Mouse (Mus musculus): ENCODE data around the gene Mas1. TPM values are rescaled to one million over a fixed set of nuclear protein-coding genes. Genes with fewer than 3 reads are reported as not detected.

The Mas1 gene
- under 1 TPM in 1 of 2 experiments, not detected in 1; 0.18 TPM for polyA plus RNA-seq (2012; fragmentation: generic; extraction: Trizol)

DNA sequence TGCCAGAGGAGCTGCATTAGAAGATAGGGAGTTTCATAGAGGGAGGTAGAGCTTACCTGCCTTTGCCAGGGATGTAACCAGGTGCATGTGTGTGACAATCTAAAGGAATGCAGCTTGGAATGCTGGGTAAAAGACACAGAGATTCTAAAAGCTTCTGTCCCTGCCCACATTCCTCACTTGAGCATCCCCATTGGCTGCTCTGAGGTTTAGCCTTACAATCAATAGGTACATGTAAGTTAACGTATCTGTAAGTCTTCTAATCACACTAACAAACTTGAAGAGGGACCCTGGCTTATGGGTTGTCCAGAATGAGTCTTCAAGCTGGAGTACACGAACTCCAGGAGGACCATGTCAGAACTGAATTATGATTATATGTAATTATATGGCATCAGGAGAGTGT lies at the start of gene Mas1:
TSS of gene Mas1 (minus strand) at position 101 of the 400 bp plus-strand sequence.

GRCm38 (mm10) chr17:12915881-12916583 lies 48.1 kb upstream of the Mas1 start, which contains the start of gene Mrpl18:
Gene Mrpl18, minus strand, starts transcription at chr17:12916345.

GRCm38 (mm10) chr17:12915488-12915880 lies 47.5 kb upstream of the Mas1 start, which contains the start of gene Tcp1:
Gene Tcp1, plus strand, starts transcription at chr17:12915701.

DNA sequence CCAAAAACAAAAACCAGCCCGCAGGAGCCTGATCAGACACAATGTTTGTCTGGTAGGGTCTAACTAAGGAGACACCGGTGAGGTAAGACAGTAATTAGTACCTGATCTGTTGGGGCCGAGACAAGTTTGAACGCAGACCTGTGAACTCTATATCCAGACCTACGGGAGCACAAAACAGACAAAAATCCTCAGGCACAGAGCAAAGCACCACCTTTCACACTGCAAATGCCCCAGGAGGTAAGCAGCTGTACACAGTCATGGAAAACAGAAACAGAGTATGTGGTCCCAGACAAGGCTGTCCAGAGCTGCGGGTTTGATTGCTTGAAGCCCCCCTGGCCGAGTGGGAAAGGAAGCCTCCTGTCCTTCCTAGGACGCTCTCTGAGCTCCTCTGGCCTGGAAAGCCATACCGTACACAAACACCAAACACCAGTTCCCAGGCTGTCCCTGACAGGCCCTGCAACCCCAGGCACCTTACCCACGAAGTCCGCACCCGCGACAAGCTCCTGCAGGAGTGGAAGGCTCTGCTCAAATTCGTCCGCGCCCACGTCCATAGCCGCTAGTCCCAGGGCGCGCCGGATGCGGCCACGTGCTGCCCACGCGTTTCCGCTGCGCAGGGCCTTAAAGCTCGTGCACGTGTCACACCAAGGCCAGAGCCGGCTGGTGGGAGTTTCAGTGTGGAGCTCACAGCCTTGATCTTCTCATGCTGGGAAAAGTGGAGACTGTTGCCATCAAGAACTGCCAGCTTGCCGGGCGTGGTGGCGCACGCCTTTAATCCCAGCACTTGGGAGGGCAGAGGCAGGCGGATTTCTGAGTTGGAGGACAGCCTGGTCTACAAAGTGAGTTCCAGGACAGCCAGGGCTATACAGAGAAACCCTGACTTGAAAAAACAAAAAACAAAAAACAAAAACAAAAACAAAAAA lies 41.7 kb upstream of the Mas1 start, which contains the start of gene Pnldc1:
TSS of gene Pnldc1 (minus strand) at position 870 of the 920 bp plus-strand sequence.

GRCm38 (mm10) chr17:12875734-12876133 lies 7.8 kb upstream of the Mas1 start, which contains the start of gene Mrgprh:
Gene Mrgprh, plus strand, starts transcription at chr17:12876034.

Other genes with a start within 250 kb of the Mas1 start
- gene Slc22a1, start 192.3 kb downstream of the Mas1 start, polyA plus RNA-seq (2012; fragmentation: generic; extraction: Trizol): under 1 TPM in 1 of 2 experiments, not detected in 1; 0.15 TPM
- 10 to 100 TPM in 1 of 2 experiments, 1 to 10 TPM in 1; 1.1 to 34.1 TPM for gene Igf2r, start 98.5 kb downstream of the Mas1 start, polyA plus RNA-seq (2012; fragmentation: generic; extraction: Trizol)
- not detected for gene Mrgprh, start 7.9 kb upstream of the Mas1 start, polyA plus RNA-seq (2012; fragmentation: generic; extraction: Trizol)
- 1 to 10 TPM in 1 of 2 experiments, under 1 TPM in 1; 0.09 to 1.3 TPM for gene Pnldc1, start 42.1 kb upstream of the Mas1 start, polyA plus RNA-seq (2012; fragmentation: generic; extraction: Trizol)
- 100 to 1,000 TPM; 164 to 184 TPM for gene Tcp1, start 47.6 kb upstream of the Mas1 start, polyA plus RNA-seq (2012; fragmentation: generic; extraction: Trizol)
- gene Mrpl18, start 48.2 kb upstream of the Mas1 start, polyA plus RNA-seq (2012; fragmentation: generic; extraction: Trizol): 10 to 100 TPM; 40.5 to 66.4 TPM
- 1 to 10 TPM in 1 of 2 experiments, under 1 TPM in 1; 0.78 to 9.4 TPM for gene Acat3, start 72.5 kb upstream of the Mas1 start, polyA plus RNA-seq (2012; fragmentation: generic; extraction: Trizol)
- gene Acat2, start 92.6 kb upstream of the Mas1 start, polyA plus RNA-seq (2012; fragmentation: generic; extraction: Trizol): 100 to 1,000 TPM in 1 of 2 experiments, 10 to 100 TPM in 1; 75.1 to 110 TPM
- gene Wtap, start 126.0 kb upstream of the Mas1 start, polyA plus RNA-seq (2012; fragmentation: generic; extraction: Trizol): 10 to 100 TPM in 1 of 2 experiments, 1 to 10 TPM in 1; 3.6 to 24.0 TPM
- 10 to 100 TPM; 63.9 to 94.5 TPM for gene Sod2, start 138.7 kb upstream of the Mas1 start, polyA plus RNA-seq (2012; fragmentation: generic; extraction: Trizol)
- gene Gpr31b, start 184.2 kb upstream of the Mas1 start, polyA plus RNA-seq (2012; fragmentation: generic; extraction: Trizol): not detected
- not detected for gene Tcp10b, start 193.0 kb upstream of the Mas1 start, polyA plus RNA-seq (2012; fragmentation: generic; extraction: Trizol)

Data from C3H10T1/2 (cell line).